Mouse (Mus musculus): ENCODE measurements around the gene Nfkbid.

Gene Nfkbid

DNA sequence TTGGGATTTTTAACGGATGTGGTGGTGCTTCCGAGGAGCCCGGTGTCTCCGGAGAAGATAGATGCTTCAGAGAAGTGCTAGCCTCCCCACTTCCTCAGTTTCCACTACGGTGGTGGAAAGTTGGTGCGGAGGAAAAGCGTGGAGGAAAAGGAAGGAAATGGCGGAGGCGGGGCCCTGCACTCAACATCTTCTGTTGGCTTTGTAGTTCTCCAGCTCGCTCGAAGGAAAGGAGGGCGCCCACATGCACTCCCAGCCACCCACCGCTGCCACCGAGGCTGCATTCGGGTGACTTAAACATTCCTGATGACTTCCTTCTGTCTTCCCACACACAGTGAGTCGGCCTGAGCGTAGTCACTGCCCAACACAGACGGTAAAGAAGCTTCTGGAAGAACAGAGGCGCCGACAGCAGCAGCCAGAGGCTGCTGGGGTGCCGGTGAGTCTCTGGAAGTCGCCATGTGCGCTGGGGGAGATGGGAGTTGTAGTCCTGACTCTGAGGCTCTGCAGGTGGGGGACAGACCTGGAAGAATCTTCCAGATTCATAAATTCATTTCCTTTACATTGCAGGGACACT is 1.6 kb downstream of the Nfkbid start:
- peak; percentile 43 to 69 for DNase-seq (ENCODE audit: inconsistent age in 2 of 2, low spot score in 1 of 2)

- DNase-seq (ENCODE audit: inconsistent age in 2 of 2, low spot score in 1 of 2), result no peak
Measured at GRCm38 (mm10) chr7:30429327-30429726, 7.8 kb downstream of the Nfkbid start.

DNA sequence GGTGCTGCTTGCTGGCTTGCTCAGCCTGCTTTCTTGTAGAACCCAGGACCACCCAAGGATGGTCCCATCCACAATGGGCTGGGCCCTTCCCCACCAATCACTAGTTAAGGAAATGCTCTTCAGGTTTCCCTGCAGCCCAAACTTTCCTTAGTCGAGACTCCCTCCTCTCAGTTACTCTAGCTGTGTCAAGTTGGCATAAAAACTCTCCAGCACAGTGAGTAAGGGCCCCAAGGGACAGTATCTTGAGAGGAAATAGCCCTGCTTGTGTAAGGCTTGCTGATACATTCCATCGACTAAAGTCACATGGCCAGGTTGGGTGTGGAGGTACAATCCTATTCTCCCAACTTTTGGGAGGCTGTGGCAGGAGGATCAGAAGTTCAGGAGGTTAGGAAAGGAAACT is 8.7 kb downstream of the Nfkbid start:
- DNase-seq (ENCODE audit: inconsistent age in 2 of 2, low spot score in 1 of 2), result no peak

DNA sequence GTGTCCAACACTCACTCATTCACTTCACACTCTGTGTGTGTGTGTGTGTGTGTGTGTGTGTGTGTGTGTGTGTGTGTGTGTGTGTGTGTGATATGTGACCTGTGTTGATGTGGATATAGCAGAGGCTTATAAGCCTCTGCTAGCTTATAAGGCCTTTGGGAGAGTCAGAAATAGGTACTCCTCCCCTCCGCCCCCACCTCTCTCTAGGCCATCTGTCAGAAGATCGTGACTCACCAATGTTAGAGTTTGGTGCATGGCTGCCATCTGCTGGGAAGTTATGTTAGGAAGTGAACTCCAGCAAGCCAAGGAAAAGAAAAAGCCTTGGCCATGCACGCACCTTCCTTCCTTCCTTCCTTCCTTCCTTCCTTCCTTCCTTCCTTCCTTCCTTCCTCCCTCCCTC is 10.3 kb downstream of the Nfkbid start:
- peak; percentile 71 to 89 for DNase-seq (ENCODE audit: inconsistent age in 2 of 2, low spot score in 1 of 2)

DNA sequence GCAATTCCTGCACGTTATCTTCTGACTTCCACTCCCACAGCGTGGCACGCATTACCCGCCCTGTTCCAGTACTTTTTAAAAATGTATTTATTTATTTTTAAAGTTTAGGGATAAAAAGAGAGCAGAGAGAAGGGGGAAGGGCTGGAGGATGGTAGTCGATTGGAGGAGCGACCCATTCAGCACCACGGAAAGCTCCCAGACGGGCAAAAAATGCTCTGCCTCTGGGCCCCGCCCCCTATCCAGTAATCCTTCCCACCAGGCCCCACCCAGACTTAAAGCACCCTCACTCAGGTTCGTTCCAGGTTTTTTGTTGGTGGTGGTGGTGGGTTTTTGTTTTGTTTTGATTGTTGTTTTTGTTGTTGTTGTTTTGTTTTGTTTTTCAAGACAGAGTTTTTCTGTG is 12.7 kb downstream of the Nfkbid start:
- DNase-seq (ENCODE audit: inconsistent age in 2 of 2, low spot score in 1 of 2), result peak; percentile 48 to 89

DNA sequence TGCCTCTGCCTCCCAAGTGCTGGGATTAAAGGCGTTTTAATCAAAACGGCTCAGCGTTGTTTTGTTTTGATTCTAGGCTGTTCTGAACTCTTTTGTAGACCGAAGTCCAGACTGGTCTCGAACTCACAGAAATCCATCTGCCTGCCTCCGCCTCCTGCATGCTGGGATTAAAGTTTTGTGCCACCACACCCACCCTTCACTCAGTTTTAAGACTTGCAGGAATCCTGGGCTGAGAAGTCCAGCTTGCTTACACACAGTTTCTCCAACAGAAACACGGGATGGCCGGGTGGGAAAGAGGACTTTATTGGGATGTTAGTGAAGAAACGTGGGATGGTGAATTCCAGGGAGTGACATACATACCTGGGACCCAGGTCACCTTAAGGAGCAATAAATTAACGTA is 13.2 kb downstream of the Nfkbid start:
- DNase-seq (ENCODE audit: inconsistent age in 2 of 2, low spot score in 1 of 2), result no peak

DNA sequence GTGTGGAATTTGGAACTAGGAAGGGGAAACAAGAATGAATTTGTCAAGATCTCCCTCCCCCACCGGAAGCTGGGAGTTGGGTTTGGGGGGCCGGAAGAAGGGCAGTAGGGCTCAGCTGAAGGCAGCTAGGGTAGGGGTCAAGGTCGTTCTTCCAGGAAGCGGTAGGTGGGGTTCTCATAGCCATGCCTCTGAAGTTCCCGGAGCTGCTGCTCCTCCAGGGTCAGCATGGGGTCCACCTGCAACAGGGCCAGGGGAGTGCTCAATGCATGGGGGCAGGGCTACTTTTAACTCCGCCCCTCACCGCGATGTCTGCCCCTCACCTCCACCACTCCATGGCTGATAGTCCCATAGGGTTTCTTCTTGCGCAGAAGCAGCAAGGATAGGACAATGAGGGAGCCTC is 13.6 kb downstream of the Nfkbid start:
- DNase-seq (ENCODE audit: inconsistent age in 2 of 2, low spot score in 1 of 2), result no peak

DNA sequence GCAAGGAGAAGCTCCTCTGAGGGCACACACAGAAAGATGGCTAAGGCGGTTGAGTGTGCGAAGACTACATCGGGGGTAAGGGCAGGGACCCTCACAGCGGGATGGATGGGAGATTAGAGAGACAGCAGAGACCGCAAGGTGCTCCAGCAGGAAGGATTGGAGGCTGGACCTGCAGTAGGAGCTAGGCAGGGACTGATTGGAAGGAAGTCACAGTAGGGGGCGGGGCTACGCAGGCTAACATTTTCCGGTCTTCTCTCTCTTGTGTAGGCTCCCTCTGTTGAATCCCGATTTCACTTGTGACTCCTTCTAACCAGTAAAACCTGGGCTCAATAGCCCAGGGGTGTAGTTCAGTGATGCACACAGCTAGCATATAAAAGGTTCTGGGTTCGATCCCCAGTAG is 15.3 kb downstream of the Nfkbid start:
- DNase-seq (ENCODE audit: inconsistent age in 2 of 2, low spot score in 1 of 2), result no peak

DNA sequence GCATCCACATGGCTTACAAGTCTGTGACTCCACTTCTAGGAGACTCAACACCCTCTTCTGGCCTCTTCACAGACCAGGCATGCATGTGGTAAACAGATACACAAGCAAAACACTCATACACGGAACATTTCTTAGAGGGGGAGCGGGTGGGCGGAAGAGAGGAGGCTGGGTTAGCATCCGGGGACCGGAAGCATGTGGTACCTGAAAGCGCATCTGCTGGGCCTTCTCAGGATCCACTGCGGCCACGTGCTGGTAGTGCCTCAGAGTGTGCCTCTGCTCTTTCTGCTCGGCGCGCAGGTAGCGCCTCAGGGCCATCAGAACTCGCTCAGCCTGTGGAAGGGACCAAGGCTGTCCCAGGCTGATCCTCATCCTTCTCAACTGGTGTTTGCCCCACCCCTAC is 18.2 kb downstream of the Nfkbid start:
- no peak for DNase-seq (ENCODE audit: inconsistent age in 2 of 2, low spot score in 1 of 2)

- DNase-seq (ENCODE audit: inconsistent age in 2 of 2, low spot score in 1 of 2), result peak; percentile 29 to 83
Measured at GRCm38 (mm10) chr7:30440697-30441096, 19.2 kb downstream of the Nfkbid start.

DNA sequence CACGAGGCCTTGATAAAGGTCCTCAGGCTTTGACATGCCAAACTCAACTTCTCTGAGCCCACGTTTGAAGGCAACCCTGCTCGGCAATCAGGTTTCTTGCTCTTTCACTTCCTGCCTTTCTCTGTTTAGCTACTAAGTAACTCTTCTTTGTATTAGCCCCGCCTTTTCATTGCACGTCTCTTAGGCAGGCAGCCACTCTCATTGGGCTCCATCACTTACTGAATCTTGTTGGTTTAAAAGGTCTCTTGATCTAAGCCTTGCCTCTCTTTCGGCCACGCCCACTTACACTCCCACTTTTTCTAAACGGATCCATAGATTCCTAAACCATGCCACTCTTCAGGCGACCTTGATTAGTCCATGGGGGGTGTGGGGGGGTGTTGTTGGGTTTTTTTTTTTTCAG is 22.2 kb downstream of the Nfkbid start:
- no peak for DNase-seq (ENCODE audit: inconsistent age in 2 of 2, low spot score in 1 of 2)

- DNase-seq (ENCODE audit: inconsistent age in 2 of 2, low spot score in 1 of 2), result peak; percentile 53 to 80
Measured at GRCm38 (mm10) chr7:30444154-30444970, 22.8 kb downstream of the Nfkbid start.

DNA sequence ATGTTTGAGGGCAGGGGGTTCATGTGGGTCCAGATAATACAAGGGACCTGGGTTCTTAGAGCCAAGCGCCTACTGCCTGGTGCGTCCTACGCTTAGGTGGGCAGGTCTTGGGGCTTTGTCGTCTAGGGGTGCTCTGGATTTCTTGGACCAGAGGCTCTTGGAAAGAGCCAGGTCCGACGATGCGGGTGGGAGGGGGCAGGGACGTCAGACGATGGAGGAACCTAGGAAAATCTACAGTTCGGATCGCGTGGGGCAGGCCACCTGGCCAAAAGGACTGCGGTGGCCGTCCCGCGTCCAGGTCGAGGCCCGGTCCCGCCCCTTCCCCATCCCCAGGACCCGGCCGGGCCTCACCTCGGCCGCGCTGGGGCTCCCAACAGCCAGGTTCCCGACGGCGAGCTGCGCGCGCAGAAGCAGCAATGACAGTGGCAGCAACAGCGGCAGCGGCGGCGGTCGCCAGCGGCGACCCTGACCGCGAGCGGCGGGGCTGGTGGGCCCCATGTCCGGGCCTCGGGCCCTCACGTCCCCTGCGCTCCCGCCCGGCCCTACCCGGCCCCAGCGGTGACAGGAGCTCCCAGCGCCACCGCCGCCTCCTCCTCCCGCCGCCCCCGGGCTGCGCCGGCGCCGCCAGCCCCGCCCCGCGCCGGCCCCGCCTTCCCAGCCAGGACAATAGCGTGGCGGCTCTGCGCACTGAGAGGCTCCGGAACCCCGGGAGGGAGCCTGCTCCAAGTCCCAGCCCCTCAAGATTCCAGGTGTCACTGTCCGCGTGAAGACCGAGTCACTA is 23.6 kb downstream of the Nfkbid start, which contains the start of gene Aplp1:
Gene Aplp1, minus strand, starts transcription at position 565 of the 781 bp plus-strand sequence.
- DNase-seq (ENCODE audit: inconsistent age in 2 of 2, low spot score in 1 of 2), result peak; percentile 70 to 87

DNA sequence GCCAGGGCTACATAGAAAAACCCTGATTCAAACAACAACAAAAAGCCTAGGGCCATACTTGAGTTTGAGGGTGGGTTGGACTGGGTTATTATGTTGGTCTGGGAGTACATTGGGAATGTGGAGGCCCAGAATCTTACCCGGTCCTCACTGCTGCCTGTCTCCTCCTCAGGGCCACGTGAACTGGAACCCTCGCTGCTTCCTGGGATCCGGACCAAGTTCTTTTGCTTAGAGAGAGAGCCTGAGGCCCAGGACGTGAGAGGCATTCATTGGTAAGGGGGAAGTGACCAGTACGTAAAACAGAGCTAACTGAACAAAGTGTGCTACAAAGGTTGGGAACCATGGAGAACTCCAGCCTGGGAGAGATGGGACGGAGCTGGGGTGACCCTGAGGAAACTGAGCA is 28.7 kb downstream of the Nfkbid start:
- DNase-seq (ENCODE audit: inconsistent age in 2 of 2, low spot score in 1 of 2), result no peak

DNA sequence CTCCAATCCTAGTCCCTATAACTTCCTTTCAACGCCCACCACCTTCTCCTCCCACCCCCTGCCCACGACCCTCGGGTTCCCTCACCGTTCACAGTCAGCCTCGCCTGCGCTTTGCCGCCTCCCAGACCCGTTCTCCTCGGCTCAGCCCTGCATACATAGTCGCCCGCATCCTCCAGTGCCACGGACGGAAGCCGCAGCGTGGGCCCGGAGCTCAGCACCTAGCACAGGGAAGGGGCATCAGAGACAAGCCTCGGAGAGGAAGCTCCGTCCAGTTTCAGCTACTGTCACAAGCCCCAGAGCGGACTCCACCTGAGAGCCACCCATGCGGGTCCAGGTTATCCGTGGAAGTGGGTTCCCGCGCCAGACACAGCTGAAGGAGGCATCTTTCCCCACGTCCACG is 31.8 kb downstream of the Nfkbid start:
- DNase-seq (ENCODE audit: inconsistent age in 2 of 2, low spot score in 1 of 2), result no peak

DNA sequence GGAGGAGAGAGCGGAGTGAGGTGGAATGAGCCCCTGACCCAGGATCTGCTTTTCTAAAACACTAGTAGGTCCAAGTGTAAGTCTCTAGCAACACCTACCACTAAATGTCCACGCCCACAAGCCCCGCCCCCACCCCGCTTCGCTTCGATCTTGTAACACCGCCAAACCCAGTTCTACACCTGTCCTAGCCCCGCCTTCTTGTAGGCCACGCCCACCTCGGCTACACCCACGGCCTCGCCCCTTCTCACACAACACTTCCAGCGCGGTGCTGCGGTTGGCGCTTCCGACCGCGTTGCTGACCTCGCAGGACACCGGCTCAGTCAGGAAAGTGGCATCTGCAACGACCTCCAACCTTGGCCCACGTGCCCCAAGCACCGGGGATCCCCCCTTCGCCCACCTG is 32.2 kb downstream of the Nfkbid start:
- peak in 1 of 2 experiments; percentile 57 for DNase-seq (ENCODE audit: inconsistent age in 2 of 2, low spot score in 1 of 2)

DNA sequence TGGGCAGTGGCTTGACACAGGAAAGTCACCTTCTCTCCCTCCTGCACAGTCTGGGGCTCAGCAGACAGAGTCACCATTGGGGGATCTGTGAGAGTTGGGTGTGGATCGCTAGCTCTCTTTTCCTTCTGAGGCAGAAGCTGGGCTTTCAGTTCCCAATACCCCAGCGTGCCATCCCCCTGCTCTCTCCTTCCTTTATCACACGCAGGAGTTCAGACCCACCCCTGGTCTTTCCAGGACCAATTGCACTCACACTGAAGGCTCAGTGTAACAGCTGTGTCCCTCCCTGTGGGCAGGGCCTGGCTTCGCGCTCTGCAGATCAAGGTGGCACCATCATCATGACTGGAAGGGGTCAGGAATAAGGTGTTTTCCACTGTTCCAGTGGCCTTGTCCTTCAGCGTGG is 32.7 kb downstream of the Nfkbid start:
- DNase-seq (ENCODE audit: inconsistent age in 2 of 2, low spot score in 1 of 2), result no peak

- no peak for DNase-seq (ENCODE audit: inconsistent age in 2 of 2, low spot score in 1 of 2)
Measured at GRCm38 (mm10) chr7:30456487-30456886, 35.0 kb downstream of the Nfkbid start.

GRCm38 (mm10) chr7:30456911-30457628 is 35.5 kb downstream of the Nfkbid start:
- no peak for DNase-seq (ENCODE audit: inconsistent age in 2 of 2, low spot score in 1 of 2)

GRCm38 (mm10) chr7:30457629-30458330 is 36.2 kb downstream of the Nfkbid start, which contains the start of the genes Kirrel2 and Nphs1:
TSS of gene Kirrel2 (minus strand) at chr7:30457690.
TSS of gene Nphs1 (plus strand) at chr7:30458315.
- DNase-seq (ENCODE audit: inconsistent age in 2 of 2, low spot score in 1 of 2), result no peak

Data from adrenal gland, adult (tissue).